ENCODE assay signal across 7 mouse cellular contexts in the genomic region with DNA sequence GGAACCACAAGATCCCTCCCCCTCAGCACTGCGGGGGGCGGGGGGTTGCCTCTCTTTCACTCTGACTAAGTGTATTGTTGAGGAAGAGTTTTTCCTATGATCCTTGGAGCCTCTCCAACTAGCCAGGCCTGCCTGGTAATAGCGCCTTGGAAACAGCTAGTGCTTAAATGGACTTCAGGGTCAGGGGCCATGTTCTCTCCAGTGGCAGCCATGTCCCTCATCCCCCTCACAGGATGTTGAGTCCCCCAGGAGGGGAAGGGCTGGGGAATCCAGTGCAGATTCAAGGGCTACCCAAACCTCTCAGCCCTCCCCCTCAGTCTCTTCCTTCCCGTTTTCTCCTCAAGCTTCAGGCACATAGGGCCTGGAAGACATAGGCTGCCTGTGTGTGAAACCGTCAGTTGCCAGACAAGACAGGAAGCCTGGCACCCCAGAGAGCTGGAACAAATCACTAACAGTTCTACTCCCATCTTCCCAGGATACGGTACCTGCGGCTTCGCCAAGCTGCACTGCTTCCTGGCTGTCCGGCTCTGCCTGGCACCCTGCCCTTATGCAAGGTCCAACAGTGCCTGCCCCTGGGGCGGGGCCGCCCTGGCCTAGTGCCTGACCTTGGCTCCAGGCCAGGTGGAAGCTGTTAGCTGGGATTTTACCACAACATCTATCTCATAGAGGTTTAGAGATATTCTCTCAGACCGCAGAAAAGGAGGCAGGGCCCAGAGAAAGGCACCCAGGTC. TPM values are rescaled to one million over a fixed set of nuclear protein-coding genes. Genes with fewer than 3 reads are reported as not detected.
DNase-seq lines count a peak whose midpoint lies in the region; ATAC-seq and TF ChIP-seq lines count a peak whose summit lies in the region.

Aldh3b1 (minus strand) TSS at position 598 of the 731 bp plus-strand sequence.

- H3K27me3 ChIP-seq in hindbrain, embryonic 13.5 days: no peaks in the 10 kb centered on the region
- no peaks in the 10 kb centered on the region for H3K27me3 ChIP-seq in small intestine, adult 2 months (ENCODE audit: control insufficient read depth, insufficient read depth, low read length)

- H3K4me2 ChIP-seq in hindbrain, embryonic 13.5 days: no peak within 1 kb of the TSS

- peak; percentile 93 to 95 for DNase-seq in adrenal gland, adult 18-20 months (ENCODE audit: low spot score in 2 of 2)
- DNase-seq in cerebellum, adult 9-10 months: peak; percentile 93
- DNase-seq in gastrocnemius, adult 8-10 months (ENCODE audit: low spot score in 2 of 2): peak; percentile 85 to 89
- peak in 1 of 2 experiments; percentile 60 for DNase-seq in left cerebral cortex, adult 2 months (ENCODE audit: extremely low spot score in 1 of 2, low spot score in 2 of 2)

- H3K36me3 ChIP-seq in hindbrain, embryonic 13.5 days: no peaks in the 10 kb centered on the region
- no peaks in the 10 kb centered on the region for H3K36me3 ChIP-seq in small intestine, adult 2 months (ENCODE audit: control insufficient read depth, insufficient read depth, low read length)

- ATAC-seq in hindbrain, embryonic 13.5 days (ENCODE audit: low FRiP score): peak; percentile 75
- peak; percentile 70 for ATAC-seq in megakaryocyte, adult 5-6 weeks (ENCODE audit: poor library complexity, severe bottlenecking)

- intact Hi-C loops in left cerebral cortex, adult 2 months (cut with DNase I): no loop called here

- peaks cover 28% of the 10 kb centered on the region for H3K4me1 ChIP-seq in hindbrain, embryonic 13.5 days (replicated peaks)
- H3K4me1 ChIP-seq in small intestine, adult 2 months (ENCODE audit: control insufficient read depth, insufficient read depth, insufficient read length, low read length): peaks cover 32% of the 10 kb centered on the region

- peak within 1 kb of the TSS; percentile 24; the same call in 1 of the 2 replicates for H3K9ac ChIP-seq in hindbrain, embryonic 13.5 days

- peak; percentile 74; the same call in 1 of the 2 replicates for TF ChIP-seq POLR2A in small intestine, adult 2 months (IDR thresholded peaks at IDR 0.05; ENCODE audit: low read depth, low read length)

- peak within 1 kb of the TSS; percentile 72 for H3K27ac ChIP-seq in hindbrain, embryonic 13.5 days
- H3K27ac ChIP-seq in left cerebral cortex, adult 2 months: peak within 1 kb of the TSS; percentile 66
- H3K27ac ChIP-seq in small intestine, adult 2 months (ENCODE audit: insufficient read depth, low read depth, low read length): peak within 1 kb of the TSS; percentile 86

- no peak within 1 kb of the TSS for H3K4me3 ChIP-seq in hindbrain, embryonic 13.5 days
- H3K4me3 ChIP-seq in left cerebral cortex, adult 2 months: no peak within 1 kb of the TSS
- peak within 1 kb of the TSS; percentile 60 for H3K4me3 ChIP-seq in small intestine, adult 2 months (ENCODE audit: low read depth, low read length)

- no peak for TF ChIP-seq CTCF in left cerebral cortex, adult 2 months (IDR thresholded peaks at IDR 0.05)
- TF ChIP-seq CTCF in small intestine, adult 2 months (IDR thresholded peaks at IDR 0.05; ENCODE audit: extremely low read depth, insufficient read length, insufficient replicate concordance, low read depth, low read length): no peak

- no peaks in the 10 kb centered on the region for H3K9me3 ChIP-seq in hindbrain, embryonic 13.5 days

- 59% methylated on average over 12 of the region's 12 CpGs for whole genome bisulfite sequencing in hindbrain, embryonic 13.5 days
- WGBS in small intestine, adult 2 months: 4% methylated on average over 12 of the region's 12 CpGs

RNA-seq across cellular contexts. Expression of gene Aldh3b1, which starts in this region (rescaled TPM):
- total RNA-seq in adrenal gland, adult 18-20 months (2021): 100 to 1,000 TPM in 1 of 2 experiments, 10 to 100 TPM in 1; 14.4 to 169 TPM
- total RNA-seq in gastrocnemius, adult 8-10 months (2022): 1 to 10 TPM; 1.0 to 2.6 (median 1.3) TPM
- polyA plus RNA-seq in hindbrain, embryonic 13.5 days (2015; fragmentation: Nextera tagmentation; extraction: Ambion mirVana): 1.9 and 2.1 TPM in 2 replicates
- 1 to 10 TPM; 2.3 to 3.3 TPM for total RNA-seq in left cerebral cortex, adult 2 months (2021)
- total RNA-seq in megakaryocyte, adult 5-6 weeks (2015): 47.3 and 48.1 TPM in 2 replicates
- total RNA-seq in megakaryocyte, adult 5-6 weeks (2017): 104 TPM in 2 replicates
- 32.8 and 43.0 TPM in 2 replicates for polyA plus RNA-seq in small intestine, adult 2 months (2012; rRNA removed)

Comparison
In these comparisons a context has a peak if more than half of its experiments do, and no peak if none do; other contexts are left out.
1. RNA of gene Aldh3b1 (polyA plus RNA-seq): 32.8 to 43.0 TPM in small intestine, adult 2 months; 1.9 to 2.1 TPM in hindbrain, embryonic 13.5 days; every median in the first group is over 10 times any median in the second.
2. Peak in every context shown above with its lines, with median percentiles within 50 percentile points of each other: H3K27ac ChIP-seq.